Mouse (Mus musculus): Measurements from ENCODE around the gene Myzap. TPM values are rescaled to one million over a fixed set of nuclear protein-coding genes. Genes with fewer than 3 reads are reported as not detected.
A peak's percentile ranks its signal among the peaks of the same experiment; 100 is the strongest.
"Not testable (repeated sequence)": the region's sequence is repeated elsewhere in the genome, so short reads cannot be mapped to it uniquely, and the experiment has no call there.

Gene Myzap
- total RNA-seq (2017), result 0.27 TPM in 1 of 2 replicates, not detected in the other

GRCm38 (mm10) chr9:71591938-71592548 is at the start of gene Myzap:
Gene Myzap, minus strand, starts transcription at chr9:71592360.
- peak; percentile 96 for ATAC-seq (replicated peaks; ENCODE audit: low read depth, poor library complexity, severe bottlenecking)

- no peak for ATAC-seq (replicated peaks; ENCODE audit: low read depth, poor library complexity, severe bottlenecking)
These were observed 48.3 kb upstream of the Myzap start for GRCm38 (mm10) chr9:71640361-71640927.

GRCm38 (mm10) chr9:71638198-71638597 is 46.0 kb upstream of the Myzap start:
- ATAC-seq (replicated peaks; ENCODE audit: low read depth, poor library complexity, severe bottlenecking), result no peak

GRCm38 (mm10) chr9:71636854-71637253 is 44.7 kb upstream of the Myzap start:
- ATAC-seq (replicated peaks; ENCODE audit: low read depth, poor library complexity, severe bottlenecking), result no peak

GRCm38 (mm10) chr9:71635627-71636026 is 43.5 kb upstream of the Myzap start:
- no peak for ATAC-seq (replicated peaks; ENCODE audit: low read depth, poor library complexity, severe bottlenecking)

- ATAC-seq (replicated peaks; ENCODE audit: low read depth, poor library complexity, severe bottlenecking), result no peak
These were observed 42.8 kb upstream of the Myzap start for GRCm38 (mm10) chr9:71634916-71635315.

GRCm38 (mm10) chr9:71628921-71629320 is 36.8 kb upstream of the Myzap start:
- ATAC-seq (replicated peaks; ENCODE audit: low read depth, poor library complexity, severe bottlenecking), result no peak

GRCm38 (mm10) chr9:71628286-71628685 is 36.1 kb upstream of the Myzap start:
- ATAC-seq (replicated peaks; ENCODE audit: low read depth, poor library complexity, severe bottlenecking), result no peak

GRCm38 (mm10) chr9:71625961-71626360 is 33.8 kb upstream of the Myzap start:
- ATAC-seq (replicated peaks; ENCODE audit: low read depth, poor library complexity, severe bottlenecking), result no peak

GRCm38 (mm10) chr9:71624793-71625495 is 32.8 kb upstream of the Myzap start:
- ATAC-seq (replicated peaks; ENCODE audit: low read depth, poor library complexity, severe bottlenecking), result peak; percentile 78

- peak; percentile 84 for ATAC-seq (replicated peaks; ENCODE audit: low read depth, poor library complexity, severe bottlenecking)
These were observed 31.9 kb upstream of the Myzap start for GRCm38 (mm10) chr9:71623871-71624569.

- ATAC-seq (replicated peaks; ENCODE audit: low read depth, poor library complexity, severe bottlenecking), result no peak
These were observed 30.4 kb upstream of the Myzap start for GRCm38 (mm10) chr9:71622593-71622992.

- ATAC-seq (replicated peaks; ENCODE audit: low read depth, poor library complexity, severe bottlenecking), result no peak
These were observed 29.8 kb upstream of the Myzap start for GRCm38 (mm10) chr9:71621968-71622367.

- ATAC-seq (replicated peaks; ENCODE audit: low read depth, poor library complexity, severe bottlenecking), result not testable (repeated sequence)
These were observed 28.0 kb upstream of the Myzap start for GRCm38 (mm10) chr9:71620116-71620515.

GRCm38 (mm10) chr9:71617363-71617762 is 25.2 kb upstream of the Myzap start:
- ATAC-seq (replicated peaks; ENCODE audit: low read depth, poor library complexity, severe bottlenecking), result peak; percentile 69

- ATAC-seq (replicated peaks; ENCODE audit: low read depth, poor library complexity, severe bottlenecking), result peak; percentile 85
These were observed 24.0 kb upstream of the Myzap start for GRCm38 (mm10) chr9:71616185-71616584.

- 0 out of 2 replicates have a peak, but pooled peaks have one; percentile 33 for ATAC-seq (replicated peaks; ENCODE audit: low read depth, poor library complexity, severe bottlenecking)
These were observed 22.5 kb upstream of the Myzap start for GRCm38 (mm10) chr9:71614643-71615042.

GRCm38 (mm10) chr9:71612981-71613380 is 20.8 kb upstream of the Myzap start:
- peak; percentile 42; the same call in 1 of the 2 replicates for ATAC-seq (replicated peaks; ENCODE audit: low read depth, poor library complexity, severe bottlenecking)

- no peak for ATAC-seq (replicated peaks; ENCODE audit: low read depth, poor library complexity, severe bottlenecking)
These were observed 19.7 kb upstream of the Myzap start for GRCm38 (mm10) chr9:71611876-71612275.

- no peak for ATAC-seq (replicated peaks; ENCODE audit: low read depth, poor library complexity, severe bottlenecking)
These were observed 16.9 kb upstream of the Myzap start for GRCm38 (mm10) chr9:71609010-71609409.

Measured in common myeloid progenitor, adult 5-6 weeks (primary cell).